Mouse (Mus musculus): ENCODE data around the gene Bphl. TPM values are rescaled to one million over a fixed set of nuclear protein-coding genes. Genes with fewer than 3 reads are reported as not detected.

The Bphl gene
- total RNA-seq, 1 experiment: 9.6 TPM

DNA sequence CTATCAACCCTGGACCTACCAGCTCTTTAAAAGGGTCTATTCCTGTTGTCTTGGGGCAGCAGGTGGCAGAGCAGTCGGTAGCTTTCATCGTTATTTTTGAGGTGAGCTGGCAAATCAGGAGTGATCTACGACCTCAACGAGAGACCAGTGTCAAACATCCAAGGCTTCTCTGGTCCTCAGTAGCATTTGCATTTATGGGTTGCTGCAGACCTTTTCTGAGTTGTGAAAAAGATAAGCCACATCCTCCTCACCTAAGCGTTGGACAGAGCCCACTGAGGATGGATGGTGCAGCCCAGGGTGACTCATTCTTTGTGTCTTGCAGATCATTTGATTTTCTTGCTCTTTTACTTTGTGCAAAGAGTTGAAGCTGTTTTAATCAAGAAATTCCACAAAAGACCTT lies 34.3 kb upstream of the Bphl start:
- H3K9me3 ChIP-seq (ENCODE audit: control insufficient read depth, insufficient read depth, low read depth, low read length): no peaks in the 10 kb centered on the region
- 0 out of 4 replicates have a peak, but pooled peaks cover 0 to 5% of the 10 kb centered on the region in 2 experiments for H3K4me1 ChIP-seq (ENCODE audit: control insufficient read depth in 2 of 2, insufficient read depth in 2 of 2, low read length in 2 of 2, poor library complexity in 1 of 2)
- 0 out of 2 replicates have a peak overlapping the region, but pooled peaks have one; percentile 13 for H3K9ac ChIP-seq (ENCODE audit: insufficient read depth, low read depth, low read length, poor library complexity, severe bottlenecking)
- TF ChIP-seq MAFK (IDR thresholded peaks at IDR 0.05; ENCODE audit: insufficient read depth, low read depth, low read length) (no peak), ZNF384 (IDR thresholded peaks at IDR 0.05; ENCODE audit: low read depth, low read length) (no peak), CHD2 (IDR thresholded peaks at IDR 0.05; ENCODE audit: low read depth, low read length) (no peak), HCFC1 (IDR thresholded peaks at IDR 0.05; ENCODE audit: borderline replicate concordance, insufficient read depth, low read length) (no peak), ZC3H11A (IDR thresholded peaks at IDR 0.05; ENCODE audit: borderline replicate concordance, low read depth, low read length) (no peak)
- DNase-seq (ENCODE audit: low read depth, low spot score): no peak
- peak overlapping the region; percentile 82 to 95 for H3K4me3 ChIP-seq (ENCODE audit: insufficient read depth in 1 of 2, low read depth in 1 of 2, low read length in 2 of 2, poor library complexity in 1 of 2, severe bottlenecking in 1 of 2)
- no peak overlapping the region for H3K27ac ChIP-seq (ENCODE audit: insufficient read depth, low read depth, low read length, poor library complexity, severe bottlenecking)
- no peaks in the 10 kb centered on the region for H3K36me3 ChIP-seq (ENCODE audit: control insufficient read depth, insufficient read depth, low read length, poor library complexity, severe bottlenecking)
- in situ Hi-C loops (cut with MboI; ENCODE audit: low sequenced_read_pairs in 2 of 2, unreplicated experiment in 2 of 2): no loop called here

DNA sequence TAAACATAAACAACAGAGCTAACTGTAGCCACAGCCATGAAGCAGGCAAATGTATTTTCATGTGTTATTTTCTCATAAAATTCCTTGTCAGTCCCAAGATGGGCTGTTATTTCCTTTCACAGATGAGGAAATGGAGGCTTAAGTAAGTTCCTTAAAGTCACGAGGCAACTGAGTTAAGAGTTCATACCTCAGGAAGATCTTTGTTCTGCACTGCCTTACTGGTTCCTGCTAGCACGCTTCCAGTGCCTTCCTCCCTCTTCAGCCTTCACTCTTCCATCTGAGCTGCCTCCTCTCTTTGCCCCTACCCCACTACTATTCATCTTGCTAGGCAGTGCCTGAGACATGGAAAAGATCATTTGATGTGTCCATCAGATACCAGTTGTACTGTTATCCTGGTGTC lies 30.2 kb upstream of the Bphl start:
- in situ Hi-C loops (cut with MboI; ENCODE audit: low sequenced_read_pairs in 2 of 2, unreplicated experiment in 2 of 2): no loop called here

DNA sequence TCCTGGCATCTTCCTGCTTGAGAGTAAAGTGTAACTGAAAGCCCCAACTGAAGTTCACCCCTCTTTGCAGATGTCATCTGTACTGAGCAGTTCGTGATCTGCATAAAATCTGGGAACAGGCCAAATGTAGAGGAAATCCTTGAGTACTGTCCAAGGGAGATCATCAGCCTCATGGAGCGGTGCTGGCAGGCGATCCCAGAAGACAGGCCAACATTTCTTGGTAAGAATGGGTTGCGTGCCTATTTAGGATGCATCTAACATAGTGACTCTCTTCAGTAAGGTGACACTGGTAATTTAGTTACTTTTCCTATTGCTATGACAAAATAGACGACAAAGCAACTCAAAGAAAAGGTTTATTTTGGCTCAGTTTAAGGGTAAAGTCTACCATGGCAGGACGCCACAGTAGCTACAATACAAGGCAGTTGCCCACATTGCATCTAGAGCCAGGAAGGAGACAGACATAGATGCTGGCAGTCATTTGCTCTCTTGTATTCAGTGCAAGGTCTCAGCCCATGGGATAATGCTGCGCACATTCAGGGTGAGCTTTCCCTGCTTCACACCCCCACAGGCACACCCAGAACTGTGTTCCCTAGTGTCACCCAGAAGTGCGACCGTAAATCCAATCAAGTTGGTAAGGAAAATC lies 20.3 kb upstream of the Bphl start:
- no peak overlapping the region for H3K9ac ChIP-seq (ENCODE audit: insufficient read depth, low read depth, low read length, poor library complexity, severe bottlenecking)
- H3K9me3 ChIP-seq (ENCODE audit: control insufficient read depth, insufficient read depth, low read depth, low read length): no peaks in the 10 kb centered on the region
- in situ Hi-C loops (cut with MboI; ENCODE audit: low sequenced_read_pairs in 2 of 2, unreplicated experiment in 2 of 2): no loop called here
- no peak overlapping the region for H3K4me3 ChIP-seq (ENCODE audit: insufficient read depth in 1 of 2, low read depth in 1 of 2, low read length in 2 of 2, poor library complexity in 1 of 2, severe bottlenecking in 1 of 2)
- no peaks in the 10 kb centered on the region for H3K4me1 ChIP-seq (ENCODE audit: control insufficient read depth in 2 of 2, insufficient read depth in 2 of 2, low read length in 2 of 2, poor library complexity in 1 of 2)
- TF ChIP-seq CHD2 (IDR thresholded peaks at IDR 0.05; ENCODE audit: low read depth, low read length) (no peak), HCFC1 (IDR thresholded peaks at IDR 0.05; ENCODE audit: borderline replicate concordance, insufficient read depth, low read length) (no peak), ZC3H11A (IDR thresholded peaks at IDR 0.05; ENCODE audit: borderline replicate concordance, low read depth, low read length) (no peak), ZNF384 (IDR thresholded peaks at IDR 0.05; ENCODE audit: low read depth, low read length) (no peak), MAFK (IDR thresholded peaks at IDR 0.05; ENCODE audit: insufficient read depth, low read depth, low read length) (no peak)
- peaks cover 4% of the 10 kb centered on the region for H3K36me3 ChIP-seq (ENCODE audit: control insufficient read depth, insufficient read depth, low read length, poor library complexity, severe bottlenecking)
- H3K27ac ChIP-seq (ENCODE audit: insufficient read depth, low read depth, low read length, poor library complexity, severe bottlenecking): no peak overlapping the region
- DNase-seq (ENCODE audit: low read depth, low spot score): no peak

More for the DNA sequence above, 30.2 kb upstream of the Bphl start:
- Histone ChIP-seq H3K27ac (ENCODE audit: insufficient read depth, low read depth, low read length, poor library complexity, severe bottlenecking) (no peak overlapping the region), H3K9me3 (ENCODE audit: control insufficient read depth, insufficient read depth, low read depth, low read length) (no peaks in the 10 kb centered on the region), H3K9ac (ENCODE audit: insufficient read depth, low read depth, low read length, poor library complexity, severe bottlenecking) (no peak overlapping the region), H3K4me1 (ENCODE audit: control insufficient read depth in 2 of 2, insufficient read depth in 2 of 2, low read length in 2 of 2, poor library complexity in 1 of 2) (0 out of 4 replicates have a peak, but pooled peaks cover 0 to 2% of the 10 kb centered on the region in 2 experiments), H3K36me3 (ENCODE audit: control insufficient read depth, insufficient read depth, low read length, poor library complexity, severe bottlenecking) (no peaks in the 10 kb centered on the region; the same call in 1 of the 2 replicates), H3K4me3 (ENCODE audit: insufficient read depth in 1 of 2, low read depth in 1 of 2, low read length in 2 of 2, poor library complexity in 1 of 2, severe bottlenecking in 1 of 2) (no peak overlapping the region)
- no peak for TF ChIP-seq HCFC1 (IDR thresholded peaks at IDR 0.05; ENCODE audit: borderline replicate concordance, insufficient read depth, low read length)
- TF ChIP-seq ZC3H11A (IDR thresholded peaks at IDR 0.05; ENCODE audit: borderline replicate concordance, low read depth, low read length): no peak
- TF ChIP-seq MAFK (IDR thresholded peaks at IDR 0.05; ENCODE audit: insufficient read depth, low read depth, low read length): no peak
- no peak for TF ChIP-seq ZNF384 (IDR thresholded peaks at IDR 0.05; ENCODE audit: low read depth, low read length)
- no peak for TF ChIP-seq CHD2 (IDR thresholded peaks at IDR 0.05; ENCODE audit: low read depth, low read length)
- DNase-seq (ENCODE audit: low read depth, low spot score): no peak

DNA sequence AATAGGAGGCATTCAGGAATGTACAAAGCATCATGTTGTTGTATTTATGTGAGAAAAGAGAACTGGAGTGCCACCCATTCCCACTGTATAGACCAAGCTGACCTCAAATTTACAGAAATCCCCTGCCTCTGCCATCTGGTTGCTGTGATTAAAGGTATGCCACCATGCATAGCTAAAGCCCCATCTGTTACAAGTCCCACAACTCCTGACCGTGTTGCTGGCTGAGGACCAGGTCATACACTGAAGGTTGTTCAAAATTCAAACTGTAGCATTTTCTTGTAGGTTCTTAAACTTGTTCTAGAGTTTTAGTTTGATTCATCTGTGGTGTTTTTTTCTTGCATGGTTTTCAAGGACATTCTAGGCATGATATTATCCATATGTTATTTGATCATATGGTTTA lies 18.9 kb upstream of the Bphl start:
- TF ChIP-seq HCFC1 (IDR thresholded peaks at IDR 0.05; ENCODE audit: borderline replicate concordance, insufficient read depth, low read length) (no peak), ZNF384 (IDR thresholded peaks at IDR 0.05; ENCODE audit: low read depth, low read length) (no peak), CHD2 (IDR thresholded peaks at IDR 0.05; ENCODE audit: low read depth, low read length) (no peak), ZC3H11A (IDR thresholded peaks at IDR 0.05; ENCODE audit: borderline replicate concordance, low read depth, low read length) (no peak), MAFK (IDR thresholded peaks at IDR 0.05; ENCODE audit: insufficient read depth, low read depth, low read length) (no peak)
- no peak for DNase-seq (ENCODE audit: low read depth, low spot score)
- no peak overlapping the region for H3K27ac ChIP-seq (ENCODE audit: insufficient read depth, low read depth, low read length, poor library complexity, severe bottlenecking)
- peaks cover 4% of the 10 kb centered on the region for H3K36me3 ChIP-seq (ENCODE audit: control insufficient read depth, insufficient read depth, low read length, poor library complexity, severe bottlenecking)
- in situ Hi-C loops (cut with MboI; ENCODE audit: low sequenced_read_pairs in 2 of 2, unreplicated experiment in 2 of 2): no loop called here
- H3K9me3 ChIP-seq (ENCODE audit: control insufficient read depth, insufficient read depth, low read depth, low read length): no peaks in the 10 kb centered on the region
- H3K4me3 ChIP-seq (ENCODE audit: insufficient read depth in 1 of 2, low read depth in 1 of 2, low read length in 2 of 2, poor library complexity in 1 of 2, severe bottlenecking in 1 of 2): no peak overlapping the region
- H3K4me1 ChIP-seq (ENCODE audit: control insufficient read depth in 2 of 2, insufficient read depth in 2 of 2, low read length in 2 of 2, poor library complexity in 1 of 2): no peaks in the 10 kb centered on the region
- no peak overlapping the region for H3K9ac ChIP-seq (ENCODE audit: insufficient read depth, low read depth, low read length, poor library complexity, severe bottlenecking)
